Mouse (Mus musculus) olfactory bulb, adult 2 months (tissue): ENCODE results near the gene Otc.

Experiments
- CTCF ChIP-seq: fragments of 200-500 bp; IDR thresholded peaks from 2 replicates; pipeline ENCODE4 v1.5.1; 2012; ENCODE audit warnings: low read depth, mild to moderate bottlenecking, low read length, moderate library complexity; ENCODE audit not compliant: insufficient read depth
- POLR2A ChIP-seq: fragments of 200-500 bp; IDR thresholded peaks from 2 replicates; pipeline ENCODE4 v1.6.1; 2012; ENCODE audit warnings: mild to moderate bottlenecking, low read depth, low read length, moderate library complexity; ENCODE audit not compliant: insufficient read depth

DNA sequence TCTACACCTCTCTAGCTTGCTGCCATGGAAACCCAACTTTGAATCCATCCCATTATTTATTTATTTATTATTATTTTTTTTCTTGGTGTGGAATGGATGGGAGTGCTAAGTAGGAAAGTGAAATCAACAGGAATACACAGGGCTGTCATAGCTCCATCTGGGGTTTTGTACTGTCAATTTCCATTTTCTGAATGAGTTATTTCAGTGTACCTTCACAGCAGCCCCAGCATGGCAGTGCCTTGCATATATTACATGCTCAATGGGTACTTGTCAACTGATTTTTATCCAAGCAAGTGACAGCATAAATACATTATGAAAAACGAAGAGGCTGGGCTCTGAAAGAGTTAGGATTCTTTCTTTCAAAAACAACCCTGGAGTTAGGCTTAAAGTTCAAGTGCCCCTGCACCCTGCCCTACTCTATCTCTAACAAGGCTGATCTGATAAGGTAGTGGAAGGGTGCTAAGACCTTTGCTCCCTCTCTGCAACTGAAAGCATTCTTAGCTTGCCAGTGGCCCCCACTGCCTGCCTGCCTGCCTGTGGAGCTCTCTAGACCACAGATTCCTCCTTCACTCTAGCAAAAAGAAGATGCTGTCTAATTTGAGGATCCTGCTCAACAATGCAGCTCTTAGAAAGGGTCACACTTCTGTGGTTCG lies at the start of gene Otc:
- TF ChIP-seq CTCF (no peak), POLR2A (no peak)
